Mouse (Mus musculus) erythroblast, embryonic 14.5 days (primary cell): Measurements from ENCODE around the gene Slc44a5. TPM values are rescaled to one million over a fixed set of nuclear protein-coding genes. Genes with fewer than 3 reads are reported as not detected.
"Not testable (repeated sequence)": the region's sequence is repeated elsewhere in the genome, so short reads cannot be mapped to it uniquely, and the experiment has no call there.

Experiments used
- H3K27me3 ChIP-seq: 2 replicates; pipeline ENCODE4 v1.6.1; 2012; ENCODE audit warnings: inconsistent platforms; ENCODE audit not compliant: control insufficient read depth
- H3K36me3 ChIP-seq: 2 replicates; pipeline ENCODE4 v1.6.1; 2012; ENCODE audit warnings: mild to moderate bottlenecking, inconsistent platforms; ENCODE audit not compliant: control insufficient read depth
- H3K4me1 ChIP-seq: 2 replicates; pipeline ENCODE4 v1.6.1; 2012; ENCODE audit warnings: inconsistent platforms; ENCODE audit not compliant: control insufficient read depth
- H3K4me3 ChIP-seq: replicated peaks from 2 replicates; pipeline ENCODE3; 2012; ENCODE audit warnings: moderate library complexity, mild to moderate bottlenecking, inconsistent platforms
- H3K9me3 ChIP-seq: 2 replicates; pipeline ENCODE4 v1.6.1; 2012; ENCODE audit warnings: low read length, inconsistent platforms, mixed read lengths; ENCODE audit not compliant: control insufficient read depth
- GATA1 ChIP-seq: IDR thresholded peaks from 2 replicates; pipeline ENCODE4 v1.6.1; 2012; ENCODE audit warnings: low read length, inconsistent platforms, mixed read lengths
- TAL1 ChIP-seq: IDR thresholded peaks from 3 replicates; pipeline ENCODE4 v1.6.1; 2012; ENCODE audit warnings: low read length, inconsistent platforms, mixed read lengths
- polyA plus RNA-seq: library from polyadenylated mRNA; stranded (reverse); fragments of >175 nt; gene quantifications from 2 replicates; pipeline ENCODE4 v1.2.3, GENCODE M21; 2012

The Slc44a5 gene
- polyA plus RNA-seq, 1 experiment = not detected

DNA sequence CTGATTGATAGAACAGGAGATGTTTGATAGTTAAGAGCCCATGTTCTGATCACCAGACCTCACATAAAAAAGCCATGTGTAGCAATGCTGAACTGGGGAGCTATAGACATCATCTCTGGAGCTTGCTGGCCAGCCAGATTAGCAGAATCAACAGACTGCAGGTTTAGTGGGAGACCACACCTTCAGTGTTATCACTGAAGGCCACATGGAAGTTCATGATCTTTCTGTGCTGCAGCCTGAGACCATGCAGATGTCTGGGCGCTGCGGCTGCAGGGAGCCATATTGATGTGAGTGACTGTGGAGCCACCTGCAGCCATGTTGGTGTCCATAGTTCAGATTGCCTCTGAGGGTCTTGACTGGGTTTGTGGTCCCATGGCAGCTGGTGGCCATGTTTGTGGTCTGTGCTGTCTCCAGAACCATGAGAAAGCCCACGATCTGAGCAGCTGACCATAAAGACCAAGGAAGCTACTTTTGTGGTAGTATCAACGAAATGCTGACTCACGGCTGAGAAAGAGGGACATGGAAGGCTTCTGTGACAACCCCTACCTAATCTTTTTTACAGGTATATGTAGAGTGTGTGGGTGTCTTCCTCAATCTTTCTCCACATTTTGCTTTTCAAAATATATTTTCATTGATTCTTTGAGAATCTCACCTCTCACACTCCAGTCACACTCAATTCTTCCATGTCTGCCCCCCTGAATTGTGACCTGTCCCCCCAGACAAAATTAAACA lies 26.7 kb downstream of the Slc44a5 start:
- Histone ChIP-seq H3K36me3 (no peaks in the 10 kb centered on the region), H3K27me3 (peaks cover 9% of the 10 kb centered on the region), H3K4me3 (no peak overlapping the region), H3K9me3 (peaks cover 13% of the 10 kb centered on the region), H3K4me1 (peaks cover 28% of the 10 kb centered on the region)
- TF ChIP-seq TAL1 (peak; percentile 83), GATA1 (peak; percentile 74)

DNA sequence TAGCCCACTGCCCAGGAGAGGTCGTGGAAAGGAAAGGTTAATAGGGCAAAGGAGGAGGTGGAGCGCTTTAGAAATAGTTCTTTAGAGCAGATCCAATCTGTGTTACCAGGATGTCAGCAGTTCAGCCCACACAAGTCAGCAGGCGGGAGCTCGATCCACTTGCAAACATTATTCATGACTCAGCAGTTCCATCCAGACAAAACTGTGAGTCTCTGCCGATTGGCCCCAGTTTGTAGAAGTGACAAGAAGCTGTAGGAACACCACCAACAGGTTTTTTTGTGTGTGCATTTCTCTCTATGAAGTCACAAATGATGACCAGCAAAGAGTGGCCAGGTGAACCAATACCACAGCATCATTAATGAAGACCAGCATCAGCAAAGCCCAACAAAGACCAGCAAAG lies 28.1 kb downstream of the Slc44a5 start:
- Histone ChIP-seq H3K27me3 (peaks cover 11% of the 10 kb centered on the region), H3K9me3 (peaks cover 13% of the 10 kb centered on the region), H3K4me3 (no peak overlapping the region), H3K36me3 (no peaks in the 10 kb centered on the region), H3K4me1 (peaks cover 28% of the 10 kb centered on the region)
- TF ChIP-seq GATA1 = no peak
- TF ChIP-seq TAL1 = no peak

GRCm38 (mm10) chr3:154046876-154047275 lies 73.6 kb downstream of the Slc44a5 start:
- no peak overlapping the region for H3K4me3 ChIP-seq
- no peaks in the 10 kb centered on the region for H3K4me1 ChIP-seq
- H3K36me3 ChIP-seq = no peaks in the 10 kb centered on the region
- peaks cover 8% of the 10 kb centered on the region for H3K27me3 ChIP-seq
- TF ChIP-seq GATA1 = no peak
- TF ChIP-seq TAL1 = no peak
- no peaks in the 10 kb centered on the region for H3K9me3 ChIP-seq

DNA sequence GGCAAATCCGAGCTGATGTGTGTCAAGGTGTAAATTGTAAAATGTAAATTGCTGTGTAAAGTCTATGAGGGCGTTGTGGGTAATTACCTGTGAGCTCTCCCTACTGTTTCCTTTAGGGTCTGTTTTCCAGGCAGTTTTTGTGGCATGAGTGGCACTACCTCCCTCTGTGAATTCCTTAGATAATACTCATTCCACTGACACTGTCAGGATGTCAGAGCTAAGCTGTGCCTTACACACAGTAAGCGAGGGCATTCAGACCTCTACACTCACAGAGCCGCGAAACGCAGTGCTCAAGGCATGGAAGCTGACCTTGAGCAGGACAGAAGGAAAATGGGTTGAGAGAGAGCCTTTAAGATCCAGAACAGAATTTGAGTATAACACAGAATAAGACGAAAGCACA lies 80.1 kb downstream of the Slc44a5 start:
- Histone ChIP-seq H3K27me3 (peaks cover 11% of the 10 kb centered on the region), H3K4me1 (peaks cover 20% of the 10 kb centered on the region), H3K36me3 (no peaks in the 10 kb centered on the region), H3K4me3 (no peak overlapping the region), H3K9me3 (no peaks in the 10 kb centered on the region)
- TF ChIP-seq GATA1 = no peak

DNA sequence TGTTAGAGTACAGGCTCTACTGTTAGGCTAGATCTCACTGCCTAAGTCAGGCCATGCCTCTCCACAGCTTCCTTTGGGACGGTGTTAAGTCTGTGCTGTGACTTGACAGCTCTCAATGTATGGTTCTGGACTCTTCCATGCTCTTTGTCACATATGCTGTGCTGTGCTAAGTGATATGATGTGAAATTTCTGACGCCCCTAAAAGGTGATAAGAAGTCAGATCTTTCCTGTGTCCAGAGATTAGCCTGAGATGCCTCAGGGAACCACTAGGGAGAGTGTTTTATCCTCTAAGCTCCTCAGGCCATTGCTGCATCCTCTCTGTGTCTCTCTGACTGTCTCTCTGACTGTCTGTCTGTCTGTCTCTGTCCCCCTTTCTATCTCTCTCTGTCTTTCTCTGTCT lies 84.2 kb downstream of the Slc44a5 start:
- H3K9me3 ChIP-seq = no peaks in the 10 kb centered on the region
- TF ChIP-seq TAL1 (no peak), GATA1 (no peak)
- no peaks in the 10 kb centered on the region for H3K36me3 ChIP-seq
- H3K27me3 ChIP-seq = peaks cover 4% of the 10 kb centered on the region; the same call in 1 of the 2 replicates
- H3K4me3 ChIP-seq = no peak overlapping the region
- H3K4me1 ChIP-seq = peaks cover 32% of the 10 kb centered on the region

GRCm38 (mm10) chr3:154058200-154058599 lies 85.0 kb downstream of the Slc44a5 start:
- Histone ChIP-seq H3K36me3 (no peaks in the 10 kb centered on the region), H3K4me3 (no peak overlapping the region), H3K27me3 (peaks cover 4% of the 10 kb centered on the region; the same call in 1 of the 2 replicates), H3K4me1 (peaks cover 30% of the 10 kb centered on the region), H3K9me3 (no peaks in the 10 kb centered on the region)
- TF ChIP-seq TAL1 = no peak
- no peak for TF ChIP-seq GATA1

GRCm38 (mm10) chr3:154071989-154072388 lies 98.8 kb downstream of the Slc44a5 start:
- not testable (repeated sequence) for H3K9me3 ChIP-seq, H3K4me3 ChIP-seq, H3K4me1 ChIP-seq, H3K36me3 ChIP-seq, H3K27me3 ChIP-seq

DNA sequence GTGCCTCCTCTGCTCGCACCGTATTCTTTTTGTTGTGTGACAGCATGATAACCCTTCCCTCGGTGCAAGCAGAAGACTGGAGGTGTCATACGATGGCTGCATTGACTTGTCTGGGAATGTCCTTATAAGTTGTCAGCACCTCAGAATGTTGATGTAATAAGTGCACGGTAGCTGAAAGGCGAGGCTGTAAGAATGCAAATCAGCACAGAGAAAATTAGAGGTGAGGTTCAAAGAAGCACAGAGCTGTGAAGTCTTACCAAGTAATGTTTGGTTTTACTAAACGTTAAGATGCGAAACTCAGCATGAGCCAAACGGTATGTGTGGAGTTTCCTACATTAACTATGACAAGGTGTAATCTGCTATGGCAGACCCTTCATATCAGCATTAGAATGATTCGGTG lies 102.5 kb downstream of the Slc44a5 start:
- no peak overlapping the region for H3K4me3 ChIP-seq
- peaks cover 9% of the 10 kb centered on the region for H3K27me3 ChIP-seq
- no peak for TF ChIP-seq TAL1
- TF ChIP-seq GATA1 = no peak
- peaks cover 3% of the 10 kb centered on the region; the same call in 1 of the 2 replicates for H3K9me3 ChIP-seq
- no peaks in the 10 kb centered on the region for H3K36me3 ChIP-seq
- peaks cover 6% of the 10 kb centered on the region for H3K4me1 ChIP-seq

DNA sequence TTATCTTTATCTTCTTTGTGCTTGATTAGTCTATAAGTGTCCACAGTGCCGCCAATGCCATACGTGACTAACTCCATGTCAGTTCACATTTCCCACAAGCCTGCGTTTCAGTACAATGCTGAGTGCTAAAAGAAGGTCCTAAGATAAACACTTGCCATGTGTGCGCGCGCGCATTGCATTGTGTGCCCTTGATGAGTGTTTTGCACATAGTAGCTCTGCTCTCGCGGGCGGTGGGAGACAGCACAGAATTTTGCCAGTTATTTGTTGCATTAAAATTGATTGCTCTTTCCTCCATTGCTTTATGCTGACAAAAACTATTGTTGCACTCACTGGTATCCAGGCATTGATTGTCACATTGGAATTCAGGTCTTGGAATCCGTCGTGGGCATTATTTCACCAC lies 108.5 kb downstream of the Slc44a5 start:
- TF ChIP-seq TAL1 (no peak), GATA1 (no peak)
- no peaks in the 10 kb centered on the region for H3K36me3 ChIP-seq
- H3K4me3 ChIP-seq = no peak overlapping the region
- H3K4me1 ChIP-seq = peaks cover 15% of the 10 kb centered on the region
- H3K9me3 ChIP-seq = no peaks in the 10 kb centered on the region
- H3K27me3 ChIP-seq = peaks cover 27% of the 10 kb centered on the region

GRCm38 (mm10) chr3:154082241-154082640 lies 109.0 kb downstream of the Slc44a5 start:
- H3K4me3 ChIP-seq = no peak overlapping the region
- H3K9me3 ChIP-seq = no peaks in the 10 kb centered on the region
- TF ChIP-seq TAL1 = no peak
- TF ChIP-seq GATA1 = no peak
- H3K27me3 ChIP-seq = peaks cover 27% of the 10 kb centered on the region
- peaks cover 15% of the 10 kb centered on the region for H3K4me1 ChIP-seq
- H3K36me3 ChIP-seq = no peaks in the 10 kb centered on the region
